8 mouse cellular contexts compared by ENCODE assay signal in the genomic region with DNA sequence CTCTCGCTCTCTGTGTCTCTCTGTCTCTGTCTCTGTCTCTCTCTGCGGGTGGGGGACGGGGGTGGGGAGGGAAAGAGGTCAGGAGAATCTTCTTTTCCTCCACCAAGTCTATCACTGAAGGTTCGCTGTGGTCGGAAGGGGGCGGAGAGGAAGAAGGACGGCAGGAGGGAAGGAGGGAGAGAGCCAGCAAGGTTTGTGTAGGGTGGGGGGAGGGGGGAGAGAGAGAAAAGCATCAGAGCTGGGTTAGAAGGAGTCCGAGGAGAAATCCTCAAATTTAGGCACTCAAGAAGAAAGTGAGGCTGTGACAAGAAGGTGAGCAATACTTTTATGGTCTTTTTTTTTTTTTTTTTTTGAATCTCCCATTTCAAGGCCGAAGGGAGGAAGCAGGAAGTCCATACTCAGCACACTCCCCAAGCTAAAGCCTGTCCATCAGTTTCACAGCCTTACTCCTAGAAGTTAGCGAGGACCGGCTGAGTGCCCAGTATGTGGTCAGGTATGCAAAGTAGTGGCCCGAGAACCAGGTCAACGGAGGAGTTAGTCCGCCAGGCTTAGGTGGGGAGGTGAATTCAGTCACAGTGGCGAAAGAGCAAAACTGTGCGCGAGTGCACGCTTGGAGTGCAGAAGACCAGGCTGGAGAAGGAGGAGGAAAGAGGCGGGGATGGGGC. TPM values are rescaled to one million over a fixed set of nuclear protein-coding genes. Genes with fewer than 3 reads are reported as not detected.
DNase-seq lines count a peak whose midpoint lies in the region; ATAC-seq lines count a peak whose summit lies in the region.

No protein-coding gene starts in this region.

- H3K4me3 ChIP-seq in lung, embryonic 15.5 days, result peak overlapping the region; percentile 61
- peak overlapping the region; percentile 55 for H3K4me3 ChIP-seq in embryonic facial prominence, embryonic 13.5 days
- H3K4me3 ChIP-seq in hindbrain, embryonic 12.5 days, result peak overlapping the region; percentile 64
- H3K4me3 ChIP-seq in neural tube, embryonic 11.5 days (ENCODE audit: low read depth, low read length), result peak overlapping the region; percentile 52

- no peaks in the 10 kb centered on the region for H3K36me3 ChIP-seq in lung, embryonic 15.5 days
- H3K36me3 ChIP-seq in embryonic facial prominence, embryonic 13.5 days, result no peaks in the 10 kb centered on the region
- H3K36me3 ChIP-seq in hindbrain, embryonic 12.5 days, result no peaks in the 10 kb centered on the region
- no peaks in the 10 kb centered on the region for H3K36me3 ChIP-seq in neural tube, embryonic 11.5 days (ENCODE audit: control insufficient read depth, insufficient read depth, low read length)

- DNase-seq in lung, postnatal 25 days (ENCODE audit: low spot score), result no peak
- DNase-seq in ZHBTc4 (ENCODE audit: low read depth, low spot score), result peak; percentile 9
- DNase-seq in liver, result peak; percentile 50
- DNase-seq in neural tube, embryonic 11.5 days (ENCODE audit: low spot score), result peak; percentile 28
- no peak for DNase-seq in gastrocnemius, postnatal 10 days

- peak; percentile 45; the same call in 1 of the 2 replicates for ATAC-seq in lung, embryonic 15.5 days (ENCODE audit: borderline replicate concordance, extremely low read depth, low FRiP score, low TSS enrichment)
- 0 out of 2 replicates have a peak, but pooled peaks have one; percentile 8 for ATAC-seq in embryonic facial prominence, embryonic 13.5 days (ENCODE audit: insufficient number of reproducible peaks, insufficient read depth, low FRiP score, low TSS enrichment, low read depth)
- peak; percentile 49; the same call in 1 of the 2 replicates for ATAC-seq in hindbrain, embryonic 12.5 days (ENCODE audit: low FRiP score)
- ATAC-seq in neural tube, embryonic 11.5 days (ENCODE audit: insufficient read depth, low FRiP score, low TSS enrichment), result peak; percentile 28; the same call in 1 of the 2 replicates

- H3K9me3 ChIP-seq in lung, embryonic 15.5 days, result no peaks in the 10 kb centered on the region
- H3K9me3 ChIP-seq in embryonic facial prominence, embryonic 13.5 days, result no peaks in the 10 kb centered on the region
- no peaks in the 10 kb centered on the region for H3K9me3 ChIP-seq in hindbrain, embryonic 12.5 days (replicated peaks)
- no peaks in the 10 kb centered on the region for H3K9me3 ChIP-seq in neural tube, embryonic 11.5 days (ENCODE audit: control insufficient read depth, low read length)

- H3K4me2 ChIP-seq in lung, embryonic 15.5 days, result peak overlapping the region; percentile 61
- H3K4me2 ChIP-seq in embryonic facial prominence, embryonic 13.5 days, result peak overlapping the region; percentile 56
- H3K4me2 ChIP-seq in hindbrain, embryonic 12.5 days (replicated peaks), result peak overlapping the region; percentile 60
- peak overlapping the region; percentile 65 for H3K4me2 ChIP-seq in neural tube, embryonic 11.5 days (ENCODE audit: low read depth)

- 14% methylated on average over 18 of the region's 19 CpGs for WGBS in lung, embryonic 15.5 days
- WGBS in embryonic facial prominence, embryonic 13.5 days, result 18% methylated on average over 19 of the region's 19 CpGs
- 17% methylated on average over 19 of the region's 19 CpGs for WGBS in hindbrain, embryonic 12.5 days
- 21% methylated on average over 18 of the region's 19 CpGs for WGBS in neural tube, embryonic 11.5 days

- H3K27ac ChIP-seq in lung, embryonic 15.5 days, result peak overlapping the region; percentile 98
- H3K27ac ChIP-seq in embryonic facial prominence, embryonic 13.5 days, result peak overlapping the region; percentile 95
- H3K27ac ChIP-seq in hindbrain, embryonic 12.5 days, result peak overlapping the region; percentile 90
- H3K27ac ChIP-seq in neural tube, embryonic 11.5 days (ENCODE audit: low read depth, low read length), result peak overlapping the region; percentile 89

- H3K4me1 ChIP-seq in lung, embryonic 15.5 days, result peaks cover 25% of the 10 kb centered on the region
- peaks cover 19% of the 10 kb centered on the region for H3K4me1 ChIP-seq in embryonic facial prominence, embryonic 13.5 days
- H3K4me1 ChIP-seq in hindbrain, embryonic 12.5 days, result peaks cover 13% of the 10 kb centered on the region
- peaks cover 4% of the 10 kb centered on the region; the same call in 1 of the 2 replicates for H3K4me1 ChIP-seq in neural tube, embryonic 11.5 days (ENCODE audit: control insufficient read depth, insufficient read depth, low read length)

- peak overlapping the region; percentile 19; the same call in 1 of the 2 replicates for H3K9ac ChIP-seq in lung, embryonic 15.5 days
- peak overlapping the region; percentile 54 for H3K9ac ChIP-seq in embryonic facial prominence, embryonic 13.5 days
- peak overlapping the region; percentile 77 for H3K9ac ChIP-seq in hindbrain, embryonic 12.5 days
- H3K9ac ChIP-seq in neural tube, embryonic 11.5 days (ENCODE audit: low read length), result peak overlapping the region; percentile 26; the same call in 1 of the 2 replicates

- no peaks in the 10 kb centered on the region for H3K27me3 ChIP-seq in lung, embryonic 15.5 days
- H3K27me3 ChIP-seq in embryonic facial prominence, embryonic 13.5 days, result peaks cover 28% of the 10 kb centered on the region
- peaks cover 37% of the 10 kb centered on the region for H3K27me3 ChIP-seq in hindbrain, embryonic 12.5 days
- peaks cover 9% of the 10 kb centered on the region; the same call in 1 of the 2 replicates for H3K27me3 ChIP-seq in neural tube, embryonic 11.5 days (ENCODE audit: control insufficient read depth, insufficient read depth, low read length)

RNA-seq across cellular contexts. Expression of a gene that starts 0.7 kb away (rescaled TPM):
- polyA plus RNA-seq in lung, embryonic 15.5 days (2015; fragmentation: Nextera tagmentation; extraction: Ambion mirVana), result 51.3 and 53.5 TPM in 2 replicates
- 53.7 and 56.7 TPM in 2 replicates for polyA plus RNA-seq in embryonic facial prominence, embryonic 13.5 days (2015; fragmentation: Nextera tagmentation; extraction: Ambion mirVana)
- polyA plus RNA-seq in hindbrain, embryonic 12.5 days (2016; fragmentation: Nextera tagmentation; extraction: Ambion mirVana), result 54.6 and 54.8 TPM in 2 replicates
- 39.2 and 39.6 TPM in 2 replicates for polyA plus RNA-seq in neural tube, embryonic 11.5 days (2014; fragmentation: Nextera tagmentation; extraction: Ambion mirVana)
- total RNA-seq in gastrocnemius, postnatal 10 days (2021), result 10 to 100 TPM in 1 of 2 experiments, 1 to 10 TPM in 1; 9.8 to 11.7 TPM

Comparison
In these comparisons a context has a peak if more than half of its experiments do, and no peak if none do; other contexts are left out.
1. H3K9ac ChIP-seq: peak in every context shown above with its lines; median percentile 77 in hindbrain, embryonic 12.5 days; 54 in embryonic facial prominence, embryonic 13.5 days; 26 in neural tube, embryonic 11.5 days; 19 in lung, embryonic 15.5 days.
2. DNase-seq: peak in ZHBTc4 (single experiment), liver (single experiment) and neural tube, embryonic 11.5 days (single experiment); none in lung, postnatal 25 days (single experiment) and gastrocnemius, postnatal 10 days (single experiment).
3. Peak in every context shown above with its lines, with median percentiles within 50 percentile points of each other: ATAC-seq, H3K27ac ChIP-seq, H3K4me2 ChIP-seq and H3K4me3 ChIP-seq.